In the genomic region with DNA sequence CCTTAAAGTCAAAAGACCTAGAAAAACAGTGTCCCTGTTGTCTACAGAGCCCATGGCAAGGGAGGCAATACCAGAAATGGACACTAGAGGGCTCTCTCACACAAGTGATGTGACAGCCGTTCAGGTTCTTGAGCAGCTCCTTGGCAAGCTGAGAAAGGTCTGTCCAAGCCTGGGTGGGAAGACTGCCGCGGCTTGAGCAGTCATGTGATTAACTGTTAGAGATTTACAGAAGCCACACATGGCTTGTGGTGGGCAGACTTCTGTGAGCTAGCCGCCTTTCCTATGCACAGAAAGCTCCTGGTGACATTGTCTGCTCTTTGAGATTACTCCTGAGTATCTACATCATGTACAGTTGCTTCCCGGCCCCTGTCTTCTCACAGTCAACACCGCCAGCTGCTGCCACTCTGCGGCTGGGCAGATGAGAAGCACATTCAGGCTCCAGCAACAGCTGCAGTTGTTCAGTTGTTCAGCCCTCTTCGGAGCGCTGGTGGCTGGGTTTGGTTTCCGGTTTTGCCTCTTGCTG, we compare ENCODE assay signal across 8 mouse cellular contexts.
A peak's percentile ranks its signal among the peaks of the same experiment; 100 is the strongest.
DNase-seq lines count a peak whose midpoint lies in the region; ATAC-seq and TF ChIP-seq lines count a peak whose summit lies in the region.

No protein-coding gene starts in this region.

- peak; percentile 97 for TF ChIP-seq CTCF in G1E (IDR thresholded peaks at IDR 0.05; ENCODE audit: low read depth, low read length)
- TF ChIP-seq CTCF in lung, embryonic 14.5 days (IDR thresholded peaks at IDR 0.05; ENCODE audit: low read depth), result peak; percentile 99
- TF ChIP-seq CTCF in olfactory bulb, adult 2 months (IDR thresholded peaks at IDR 0.05; ENCODE audit: insufficient read depth, low read depth, low read length), result peak; percentile 56

- intact Hi-C loops in heart, postnatal 25 days (cut with DNase I), result loop anchor here (1.0 kb wide), 1 partner anchor 318 kb away; no protein-coding TSS in a partner anchor

- H3K9me3 ChIP-seq in G1E (replicated peaks), result no peaks in the 10 kb centered on the region
- no peaks in the 10 kb centered on the region for H3K9me3 ChIP-seq in forebrain, embryonic 16.5 days (ENCODE audit: control insufficient read depth, low read length)
- no peaks in the 10 kb centered on the region for H3K9me3 ChIP-seq in lung, embryonic 14.5 days (ENCODE audit: low read depth, low read length)

- no peak overlapping the region for H3K4me2 ChIP-seq in forebrain, embryonic 16.5 days (ENCODE audit: low read length)
- peak overlapping the region; percentile 40 for H3K4me2 ChIP-seq in lung, embryonic 14.5 days

- no peaks in the 10 kb centered on the region for H3K36me3 ChIP-seq in G1E (replicated peaks)
- no peaks in the 10 kb centered on the region for H3K36me3 ChIP-seq in forebrain, embryonic 16.5 days (ENCODE audit: control insufficient read depth, insufficient read depth)
- no peaks in the 10 kb centered on the region for H3K36me3 ChIP-seq in lung, embryonic 14.5 days (ENCODE audit: insufficient read depth)

- H3K4me3 ChIP-seq in G1E (ENCODE audit: low read depth, low read length), result no peak overlapping the region
- no peak overlapping the region for H3K4me3 ChIP-seq in forebrain, embryonic 16.5 days (replicated peaks; ENCODE audit: low read length)
- no peak overlapping the region for H3K4me3 ChIP-seq in lung, embryonic 14.5 days (ENCODE audit: low read depth, low read length)
- no peak overlapping the region for H3K4me3 ChIP-seq in olfactory bulb, adult 2 months (ENCODE audit: insufficient read depth, low read depth, low read length)

- peaks cover 18% of the 10 kb centered on the region for H3K4me1 ChIP-seq in G1E (ENCODE audit: insufficient read depth, low read depth, low read length)
- H3K4me1 ChIP-seq in forebrain, embryonic 16.5 days (replicated peaks; ENCODE audit: control insufficient read depth, insufficient read depth, low read length), result no peaks in the 10 kb centered on the region
- peaks cover 3% of the 10 kb centered on the region; the same call in 1 of the 2 replicates for H3K4me1 ChIP-seq in lung, embryonic 14.5 days (ENCODE audit: insufficient read depth)
- H3K4me1 ChIP-seq in olfactory bulb, adult 2 months (ENCODE audit: control insufficient read depth, insufficient read depth, low read length), result peaks cover 5% of the 10 kb centered on the region; the same call in 1 of the 2 replicates

- TF ChIP-seq POLR2A in olfactory bulb, adult 2 months (IDR thresholded peaks at IDR 0.05; ENCODE audit: insufficient read depth, low read depth, low read length), result no peak

- peak; percentile 72 for DNase-seq in G1E (ENCODE audit: low spot score)
- peak; percentile 81 for DNase-seq in cerebellum, adult 11-12 months
- peak; percentile 49 for DNase-seq in heart, postnatal 25 days (ENCODE audit: low spot score)
- peak; percentile 92 for DNase-seq in layer of hippocampus, adult 11-12 months (ENCODE audit: low spot score)
- DNase-seq in lung, embryonic 14.5 days, result peak; percentile 99
- DNase-seq in thymus, adult 18-20 months, result peak; percentile 78 to 86

- 49% methylated on average over 10 of the region's 10 CpGs for WGBS in forebrain, embryonic 16.5 days
- 28% methylated on average over 10 of the region's 10 CpGs for WGBS in lung, embryonic 14.5 days
- 39% methylated on average over 10 of the region's 10 CpGs for WGBS in olfactory bulb, adult 2 months

- ATAC-seq in G1E (ENCODE audit: extremely low read depth, insufficient number of reproducible peaks, low FRiP score, poor library complexity, severe bottlenecking), result peak; percentile 66
- peak; percentile 82 for ATAC-seq in forebrain, embryonic 16.5 days
- peak; percentile 86 for ATAC-seq in lung, embryonic 14.5 days (ENCODE audit: insufficient read depth)

- H3K9ac ChIP-seq in forebrain, embryonic 16.5 days (replicated peaks; ENCODE audit: low read depth, low read length), result no peak overlapping the region
- no peak overlapping the region for H3K9ac ChIP-seq in lung, embryonic 14.5 days

- H3K27me3 ChIP-seq in G1E (ENCODE audit: insufficient read depth, low read length), result peaks cover 58% of the 10 kb centered on the region
- H3K27me3 ChIP-seq in forebrain, embryonic 16.5 days (replicated peaks; ENCODE audit: control insufficient read depth, insufficient read depth, low read length), result no peaks in the 10 kb centered on the region
- no peaks in the 10 kb centered on the region for H3K27me3 ChIP-seq in lung, embryonic 14.5 days (ENCODE audit: insufficient read depth, low read length)

- H3K27ac ChIP-seq in forebrain, embryonic 16.5 days (ENCODE audit: low read length), result no peak overlapping the region
- no peak overlapping the region for H3K27ac ChIP-seq in lung, embryonic 14.5 days (ENCODE audit: low read depth)
- H3K27ac ChIP-seq in olfactory bulb, adult 2 months (ENCODE audit: insufficient read depth, low read depth, low read length), result no peak overlapping the region

Comparison
In these comparisons a context has a peak if more than half of its experiments do, and no peak if none do; other contexts are left out.
1. DNase-seq: peak in every context shown above with its lines; median percentile 99 in lung, embryonic 14.5 days; 92 in layer of hippocampus, adult 11-12 months; 82 in thymus, adult 18-20 months; 81 in cerebellum, adult 11-12 months; 72 in G1E; 49 in heart, postnatal 25 days.